Mouse (Mus musculus) hindbrain, embryonic 13.5 days (tissue): ENCODE results near the gene Fam107a. TPM values are rescaled to one million over a fixed set of nuclear protein-coding genes. Genes with fewer than 3 reads are reported as not detected.

Source experiments
- ATAC-seq: fragments of 200-750 bp; cut with Nextera tagmentation; 2 replicates; pipeline ENCODE4 v1.8.0; 2017; ENCODE audit warnings: moderate TSS enrichment; ENCODE audit not compliant: low FRiP score
- H3K27ac ChIP-seq: fragments of 300-500 bp; sonication (generic); 2 replicates; pipeline ENCODE4 v1.5.1; 2015; ENCODE audit warnings: inconsistent platforms, mild to moderate bottlenecking, moderate library complexity
- H3K27me3 ChIP-seq: fragments of 300-500 bp; sonication (generic); 2 replicates; pipeline ENCODE4 v1.6.1; 2015; ENCODE audit warnings: mild to moderate bottlenecking, inconsistent platforms
- H3K36me3 ChIP-seq: fragments of 300-500 bp; sonication (generic); 2 replicates; pipeline ENCODE4 v1.6.1; 2015; ENCODE audit warnings: mild to moderate bottlenecking, inconsistent platforms
- H3K4me1 ChIP-seq: fragments of 300-500 bp; sonication (generic); replicated peaks from 2 replicates; pipeline ENCODE4 v1.6.1; 2015; ENCODE audit warnings: inconsistent platforms
- H3K4me2 ChIP-seq: fragments of 300-500 bp; sonication (generic); 2 replicates; pipeline ENCODE4 v1.6.1; 2015; ENCODE audit warnings: inconsistent platforms, mild to moderate bottlenecking, moderate library complexity
- H3K4me3 ChIP-seq: fragments of 300-500 bp; sonication (generic); 2 replicates; pipeline ENCODE4 v1.5.1; 2015; ENCODE audit warnings: mild to moderate bottlenecking, inconsistent platforms
- H3K9ac ChIP-seq: fragments of 300-500 bp; sonication (generic); 2 replicates; pipeline ENCODE4 v1.6.1; 2015; ENCODE audit warnings: mild to moderate bottlenecking, inconsistent platforms
- H3K9me3 ChIP-seq: fragments of 300-500 bp; sonication (generic); 2 replicates; pipeline ENCODE4 v1.6.1; 2016; ENCODE audit warnings: inconsistent platforms
- WGBS: fragments of 180-500 bp; shearing (Covaris S2); methylation state at CpG from one replicate; pipeline ENCODE4 v1.1.7; 2015; 5-methylcytosine and 5-hydroxymethylcytosine counted together
- polyA plus RNA-seq: library from polyadenylated mRNA; unstranded; fragments of >200 nt; fragmentation: Nextera tagmentation; extraction: Ambion mirVana; gene quantifications from 2 replicates; pipeline ENCODE4 v1.2.1, GENCODE M21; 2015

The Fam107a gene
- polyA plus RNA-seq, 1 experiment from 2014 or later = 0.17 TPM

- Histone ChIP-seq H3K27ac (no peak overlapping the region), H3K9ac (no peak overlapping the region)
- 55% methylated on average over 1 of the region's 1 CpGs for WGBS
Measured at GRCm38 (mm10) chr14:8262242-8262641, 55.6 kb downstream of the Fam107a start.

DNA sequence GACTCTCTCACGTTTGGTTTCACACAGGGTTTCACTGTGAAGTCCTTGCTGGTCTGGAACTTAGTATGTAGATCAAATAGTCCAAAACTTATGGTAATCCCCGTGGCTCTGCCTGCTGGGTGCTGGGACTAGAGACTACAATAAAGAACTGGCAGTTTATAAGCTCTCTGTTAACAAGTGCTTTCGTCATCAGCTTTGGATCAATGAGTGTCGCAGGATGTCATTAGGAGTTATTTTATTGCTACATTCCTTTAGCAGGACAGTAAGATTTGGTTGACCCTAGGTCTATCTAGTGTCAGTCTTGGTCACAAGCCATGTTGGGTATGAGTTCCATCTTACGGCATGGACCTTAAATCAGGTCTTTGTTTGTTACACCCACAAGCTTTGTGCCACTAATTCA is 57.6 kb downstream of the Fam107a start:
- 80% methylated on average over 5 of the region's 5 CpGs for WGBS
- Histone ChIP-seq H3K36me3 (no peaks in the 10 kb centered on the region), H3K9ac (no peak overlapping the region), H3K4me2 (no peak overlapping the region), H3K4me3 (no peak overlapping the region), H3K27ac (no peak overlapping the region), H3K9me3 (no peaks in the 10 kb centered on the region), H3K27me3 (no peaks in the 10 kb centered on the region), H3K4me1 (no peaks in the 10 kb centered on the region)
- no peak for ATAC-seq

More at GRCm38 (mm10) chr14:8262242-8262641, 55.6 kb downstream of the Fam107a start:
- Histone ChIP-seq H3K4me2 (no peak overlapping the region), H3K4me1 (no peaks in the 10 kb centered on the region), H3K27me3 (no peaks in the 10 kb centered on the region), H3K9me3 (0 out of 2 replicates have a peak, but pooled peaks cover 2% of the 10 kb centered on the region), H3K4me3 (no peak overlapping the region), H3K36me3 (no peaks in the 10 kb centered on the region)
- no peak for ATAC-seq

DNA sequence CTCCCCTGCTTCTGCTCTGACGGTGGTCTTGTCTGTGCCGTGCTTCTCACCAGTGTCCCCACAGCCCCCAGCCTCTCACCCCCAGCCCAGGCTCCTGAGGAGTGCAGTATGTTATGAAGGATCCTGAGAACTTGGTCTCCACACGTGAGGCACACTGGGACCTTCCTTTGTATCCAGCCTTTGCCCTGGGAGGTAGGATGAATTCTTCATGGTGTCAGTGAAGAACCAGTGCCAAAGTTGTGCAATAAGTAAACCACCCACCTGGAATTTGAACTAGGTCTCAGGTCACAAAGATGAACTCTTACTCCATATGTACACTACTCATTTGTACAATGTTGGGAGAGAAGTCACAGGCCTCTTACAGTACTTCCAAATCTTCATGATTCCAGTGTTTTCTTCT is 58.7 kb downstream of the Fam107a start, which contains the start of gene Acox2:
TSS of gene Acox2 (minus strand) at position 188 of the 400 bp plus-strand sequence.
- H3K36me3 ChIP-seq = no peaks in the 10 kb centered on the region
- H3K9ac ChIP-seq = no peak within 1 kb of the TSS
- no peak within 1 kb of the TSS for H3K4me2 ChIP-seq
- H3K27me3 ChIP-seq = no peaks in the 10 kb centered on the region
- no peak for ATAC-seq
- 81% methylated on average over 3 of the region's 3 CpGs for WGBS
- H3K4me1 ChIP-seq = no peaks in the 10 kb centered on the region
- H3K9me3 ChIP-seq = no peaks in the 10 kb centered on the region
- no peak within 1 kb of the TSS for H3K27ac ChIP-seq
- H3K4me3 ChIP-seq = no peak within 1 kb of the TSS

- Histone ChIP-seq H3K36me3 (no peaks in the 10 kb centered on the region), H3K9ac (no peak overlapping the region), H3K27me3 (no peaks in the 10 kb centered on the region), H3K4me1 (no peaks in the 10 kb centered on the region), H3K9me3 (no peaks in the 10 kb centered on the region), H3K27ac (no peak overlapping the region), H3K4me3 (no peak overlapping the region), H3K4me2 (no peak overlapping the region)
- no peak for ATAC-seq
- WGBS = 84% methylated on average over 3 of the region's 3 CpGs
Measured at GRCm38 (mm10) chr14:8258752-8259151, 59.1 kb downstream of the Fam107a start.

GRCm38 (mm10) chr14:8258335-8258627 is 59.5 kb downstream of the Fam107a start:
- H3K27me3 ChIP-seq = no peaks in the 10 kb centered on the region

GRCm38 (mm10) chr14:8257521-8258334 is 60.1 kb downstream of the Fam107a start:
- no peak overlapping the region for H3K9ac ChIP-seq
- no peak overlapping the region for H3K4me2 ChIP-seq
- no peaks in the 10 kb centered on the region for H3K4me1 ChIP-seq
- no peaks in the 10 kb centered on the region for H3K9me3 ChIP-seq
- no peaks in the 10 kb centered on the region for H3K36me3 ChIP-seq
- no peak for ATAC-seq
- no peak overlapping the region for H3K27ac ChIP-seq
- H3K4me3 ChIP-seq = no peak overlapping the region
- H3K27me3 ChIP-seq = no peaks in the 10 kb centered on the region
- 54% methylated on average over 7 of the region's 7 CpGs for WGBS

More at GRCm38 (mm10) chr14:8258335-8258627, 59.5 kb downstream of the Fam107a start:
- no peaks in the 10 kb centered on the region for H3K4me1 ChIP-seq
- 37% methylated on average over 3 of the region's 3 CpGs for WGBS
- no peak overlapping the region for H3K9ac ChIP-seq
- H3K4me2 ChIP-seq = no peak overlapping the region
- H3K4me3 ChIP-seq = no peak overlapping the region
- no peak for ATAC-seq
- no peaks in the 10 kb centered on the region for H3K9me3 ChIP-seq
- no peaks in the 10 kb centered on the region for H3K36me3 ChIP-seq
- H3K27ac ChIP-seq = no peak overlapping the region

GRCm38 (mm10) chr14:8256881-8257280 is 60.9 kb downstream of the Fam107a start:
- no peak for ATAC-seq
- WGBS = 72% methylated on average over 5 of the region's 5 CpGs
- no peak overlapping the region for H3K4me2 ChIP-seq
- no peaks in the 10 kb centered on the region for H3K27me3 ChIP-seq
- no peaks in the 10 kb centered on the region for H3K9me3 ChIP-seq
- H3K4me1 ChIP-seq = no peaks in the 10 kb centered on the region
- no peak overlapping the region for H3K9ac ChIP-seq
- H3K27ac ChIP-seq = no peak overlapping the region
- H3K36me3 ChIP-seq = no peaks in the 10 kb centered on the region
- no peak overlapping the region for H3K4me3 ChIP-seq

DNA sequence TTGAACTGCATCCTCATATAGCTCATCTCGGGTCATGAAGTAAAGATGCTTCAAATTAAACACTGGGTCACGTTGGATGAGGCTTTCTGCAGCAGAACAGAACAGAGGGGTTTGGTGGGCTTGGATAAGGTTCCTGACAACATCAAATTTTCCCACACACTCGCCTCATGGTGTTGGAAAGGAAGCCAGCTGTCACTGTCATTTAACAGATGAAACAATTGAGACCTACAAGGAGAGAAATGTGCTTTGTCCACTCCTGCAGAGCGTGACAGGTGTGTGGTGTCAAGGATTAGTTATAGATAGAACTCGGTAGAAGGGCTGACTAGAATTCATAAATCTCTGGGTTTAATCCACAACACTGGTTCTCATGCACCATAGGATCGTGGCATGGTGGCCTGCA is 61.8 kb downstream of the Fam107a start:
- Histone ChIP-seq H3K27me3 (no peaks in the 10 kb centered on the region), H3K4me3 (no peak overlapping the region), H3K9me3 (no peaks in the 10 kb centered on the region), H3K27ac (no peak overlapping the region), H3K4me2 (no peak overlapping the region), H3K9ac (no peak overlapping the region), H3K4me1 (no peaks in the 10 kb centered on the region), H3K36me3 (no peaks in the 10 kb centered on the region)
- ATAC-seq = no peak
- 80% methylated on average over 6 of the region's 6 CpGs for WGBS

DNA sequence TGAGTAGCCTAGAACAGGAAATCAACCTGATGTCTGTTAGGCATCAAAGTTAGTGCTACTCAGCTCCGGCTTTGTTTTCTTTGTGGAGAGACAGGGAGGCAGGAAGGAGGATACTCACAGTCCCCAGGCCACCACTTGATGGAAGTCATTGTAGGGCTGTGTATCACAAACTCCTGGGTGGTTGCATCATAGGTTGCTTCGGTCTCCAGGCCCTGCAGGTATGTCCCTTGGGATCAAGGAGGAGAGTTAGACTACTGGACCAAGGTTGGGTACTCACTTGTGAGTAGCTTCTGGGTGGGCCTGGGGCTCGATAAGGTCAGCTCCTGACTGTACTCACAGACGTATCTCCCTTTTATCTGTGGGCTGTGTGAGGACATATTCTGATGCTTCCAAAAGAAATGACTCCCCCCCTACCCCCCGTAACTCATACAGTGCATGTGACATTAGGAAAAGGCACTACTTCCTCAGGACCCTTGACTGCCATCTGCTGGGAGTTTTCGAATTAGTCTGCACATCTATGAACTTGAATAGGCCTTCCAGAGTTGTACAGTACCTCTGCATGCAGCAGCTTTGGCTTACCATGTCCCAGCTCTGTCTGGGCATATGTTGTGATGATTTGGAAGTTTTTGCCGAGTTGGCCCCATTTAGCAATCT is 62.6 kb downstream of the Fam107a start:
- ATAC-seq = no peak
- Histone ChIP-seq H3K4me1 (no peaks in the 10 kb centered on the region), H3K9ac (no peak overlapping the region), H3K4me2 (no peak overlapping the region), H3K4me3 (no peak overlapping the region), H3K27ac (no peak overlapping the region), H3K27me3 (no peaks in the 10 kb centered on the region), H3K9me3 (no peaks in the 10 kb centered on the region), H3K36me3 (no peaks in the 10 kb centered on the region)
- 77% methylated on average over 7 of the region's 7 CpGs for WGBS

DNA sequence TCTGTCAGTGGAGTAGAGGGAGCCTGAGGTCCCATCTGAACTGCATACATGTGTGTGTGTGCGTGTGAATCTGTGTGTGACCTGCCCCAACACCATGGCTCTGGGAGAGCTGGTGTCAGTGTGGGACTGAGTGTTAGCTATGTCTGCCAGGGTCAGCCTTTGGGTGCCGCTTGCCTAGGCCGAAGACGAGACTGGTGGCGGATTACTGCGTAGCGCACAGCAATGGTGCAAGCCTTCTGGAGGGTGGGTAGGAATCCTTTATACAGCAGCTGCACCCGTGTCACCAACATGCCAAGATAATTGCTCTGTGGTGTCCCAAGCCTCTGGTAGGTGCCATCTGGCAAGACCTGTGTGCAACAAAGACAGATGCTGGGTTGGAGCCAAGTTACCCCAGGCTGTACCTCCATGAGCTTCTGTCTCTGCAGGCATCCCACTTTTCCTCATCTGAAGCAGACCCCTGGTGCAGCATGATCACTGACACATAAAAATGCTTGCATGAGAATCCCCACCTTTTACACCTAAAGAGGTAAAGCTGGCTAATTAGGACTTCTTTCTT is 66.4 kb downstream of the Fam107a start:
- H3K27me3 ChIP-seq = no peaks in the 10 kb centered on the region
- no peak for ATAC-seq
- H3K27ac ChIP-seq = no peak overlapping the region
- H3K4me2 ChIP-seq = no peak overlapping the region
- no peaks in the 10 kb centered on the region for H3K9me3 ChIP-seq
- no peaks in the 10 kb centered on the region for H3K36me3 ChIP-seq
- 85% methylated on average over 8 of the region's 8 CpGs for WGBS
- H3K9ac ChIP-seq = no peak overlapping the region
- no peak overlapping the region for H3K4me3 ChIP-seq
- H3K4me1 ChIP-seq = no peaks in the 10 kb centered on the region

DNA sequence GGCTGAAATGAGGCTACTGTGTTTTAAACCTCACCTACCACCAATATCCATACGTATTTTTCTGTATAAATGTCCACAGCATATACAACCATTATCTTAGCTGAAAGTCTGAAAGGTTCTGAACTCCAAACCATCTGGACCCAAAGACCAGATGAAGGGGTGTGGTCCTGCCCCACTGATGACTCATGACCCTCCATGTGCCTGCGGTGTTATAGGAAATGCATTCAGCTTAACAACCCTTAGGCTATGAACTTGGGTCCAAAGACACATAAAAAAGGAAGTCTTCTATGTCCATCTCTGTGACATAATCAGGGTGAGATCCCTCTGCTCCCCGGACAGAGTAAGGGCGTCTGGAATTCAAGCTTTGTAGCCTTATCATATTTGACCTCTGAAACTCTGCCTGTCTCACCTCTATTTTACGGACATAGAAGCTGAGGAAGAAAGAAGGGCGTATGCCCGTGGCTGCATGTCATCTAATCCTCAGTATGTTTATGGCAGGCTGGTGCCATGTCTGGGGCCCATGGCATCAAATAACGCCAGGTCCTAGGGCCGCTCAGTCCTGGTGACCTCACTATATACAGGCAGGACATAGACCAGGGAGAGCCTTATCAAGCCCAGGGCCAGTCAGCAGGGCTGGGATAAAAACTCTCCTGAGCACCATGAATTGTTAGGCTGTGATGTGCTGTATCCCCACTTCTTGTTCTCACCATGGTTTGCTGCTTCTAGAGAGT is 67.5 kb downstream of the Fam107a start:
- WGBS = 93% methylated on average over 9 of the region's 9 CpGs
- Histone ChIP-seq H3K27me3 (no peaks in the 10 kb centered on the region), H3K9ac (no peak overlapping the region), H3K4me1 (no peaks in the 10 kb centered on the region), H3K9me3 (no peaks in the 10 kb centered on the region), H3K4me3 (no peak overlapping the region), H3K36me3 (no peaks in the 10 kb centered on the region), H3K27ac (no peak overlapping the region), H3K4me2 (no peak overlapping the region)
- no peak for ATAC-seq

GRCm38 (mm10) chr14:8249206-8249605 is 68.6 kb downstream of the Fam107a start:
- Histone ChIP-seq H3K4me3 (no peak overlapping the region), H3K4me1 (no peaks in the 10 kb centered on the region), H3K9ac (no peak overlapping the region), H3K27ac (no peak overlapping the region), H3K27me3 (no peaks in the 10 kb centered on the region), H3K36me3 (no peaks in the 10 kb centered on the region), H3K9me3 (no peaks in the 10 kb centered on the region), H3K4me2 (no peak overlapping the region)
- WGBS = 90% methylated on average over 1 of the region's 1 CpGs
- ATAC-seq = no peak
